Mouse (Mus musculus) mesoderm, embryonic 11.5 days (tissue): ENCODE results near the gene Fam166b.

ENCODE experiments used
- DNase-seq: peaks from one replicate; pipeline ENCODE4 v3.0.0-alpha.2; 2012; ENCODE audit warnings: low read depth, low spot score

Fam166b gene

GRCm38 (mm10) chr4:43428946-43429345 is at the start of gene Fam166b:
Fam166b (minus strand) TSS chr4:43429134.
- DNase-seq = no peak

DNA sequence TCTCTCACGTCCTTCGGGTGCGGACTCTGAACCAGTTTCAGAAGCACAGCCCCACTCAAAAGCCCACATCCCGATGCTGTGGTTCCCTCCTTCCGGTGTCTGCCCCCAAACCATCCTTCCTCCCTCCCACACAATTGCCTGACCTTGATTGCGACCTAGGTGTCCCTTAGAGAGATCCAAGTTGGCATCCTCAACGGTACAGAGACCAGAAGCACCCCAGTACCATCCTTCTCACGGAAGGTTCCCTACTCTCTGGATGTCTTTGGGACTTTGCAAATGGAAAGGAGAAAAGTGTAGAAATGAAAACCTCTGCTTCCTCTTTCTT is 49.6 kb upstream of the Fam166b start:
- no peak for DNase-seq

- peak; percentile 92 for DNase-seq
These were observed 49.1 kb upstream of the Fam166b start for GRCm38 (mm10) chr4:43477857-43478533.

DNA sequence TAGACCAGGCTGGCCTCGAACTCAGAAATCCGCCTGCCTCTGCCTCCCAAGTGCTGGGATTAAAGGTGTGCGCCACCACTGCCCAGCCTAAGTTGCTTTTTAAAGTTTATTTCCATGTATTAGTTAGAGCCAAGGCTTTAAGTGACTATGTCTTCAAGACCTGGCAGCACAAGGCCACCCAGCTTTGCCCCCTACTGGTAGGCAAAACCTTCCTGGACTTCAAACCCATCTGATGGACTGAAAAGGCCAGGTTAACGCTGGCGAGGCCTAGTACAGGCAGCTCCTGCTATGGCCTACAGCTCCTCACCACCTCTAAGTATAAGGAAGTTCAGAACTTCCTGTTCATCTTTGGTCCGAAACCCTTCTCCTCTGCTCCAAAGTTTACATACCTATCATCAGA is 47.7 kb upstream of the Fam166b start:
- DNase-seq = no peak

DNA sequence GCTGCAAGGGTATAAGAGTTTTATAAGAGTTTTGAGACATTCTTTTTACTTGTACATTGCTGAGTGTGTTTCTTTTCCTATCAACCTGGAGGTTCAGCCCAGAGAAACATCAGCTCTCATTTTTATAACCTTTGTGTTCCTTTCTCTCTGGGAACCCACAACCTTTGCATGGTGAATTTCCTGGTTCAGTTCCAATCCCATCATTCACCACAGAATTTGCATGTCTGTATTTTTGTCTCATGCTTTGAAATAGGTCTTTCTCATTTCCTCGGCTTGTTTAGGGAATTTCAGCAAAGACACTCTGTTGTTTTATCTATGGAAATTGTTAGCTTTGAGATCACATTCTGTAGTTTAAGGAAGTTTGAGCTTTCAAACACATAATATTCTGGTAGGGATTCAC is 44.7 kb upstream of the Fam166b start:
- no peak for DNase-seq

GRCm38 (mm10) chr4:43470301-43470700 is 41.4 kb upstream of the Fam166b start:
- no peak for DNase-seq

GRCm38 (mm10) chr4:43466872-43467271 is 37.9 kb upstream of the Fam166b start:
- DNase-seq = no peak

DNA sequence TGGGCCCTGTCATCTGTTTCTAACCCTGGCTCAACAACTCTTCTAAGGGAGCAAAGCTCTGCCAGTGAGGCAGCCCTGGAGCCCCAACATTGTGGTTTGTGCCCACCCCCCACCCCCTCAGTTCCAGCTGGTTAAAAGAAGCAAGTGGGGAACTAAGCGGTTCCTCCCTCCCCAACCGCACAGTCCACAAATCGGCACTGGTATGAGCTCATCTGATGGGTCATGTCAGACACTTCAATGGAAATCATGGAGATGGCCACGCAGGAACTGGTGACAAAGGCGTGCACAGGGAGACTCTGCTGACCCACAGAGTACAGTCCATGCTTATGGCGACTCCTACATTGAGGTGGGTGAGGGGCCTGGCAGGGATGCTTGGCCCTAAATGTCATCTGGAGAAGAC is 37.0 kb upstream of the Fam166b start:
- no peak for DNase-seq

DNA sequence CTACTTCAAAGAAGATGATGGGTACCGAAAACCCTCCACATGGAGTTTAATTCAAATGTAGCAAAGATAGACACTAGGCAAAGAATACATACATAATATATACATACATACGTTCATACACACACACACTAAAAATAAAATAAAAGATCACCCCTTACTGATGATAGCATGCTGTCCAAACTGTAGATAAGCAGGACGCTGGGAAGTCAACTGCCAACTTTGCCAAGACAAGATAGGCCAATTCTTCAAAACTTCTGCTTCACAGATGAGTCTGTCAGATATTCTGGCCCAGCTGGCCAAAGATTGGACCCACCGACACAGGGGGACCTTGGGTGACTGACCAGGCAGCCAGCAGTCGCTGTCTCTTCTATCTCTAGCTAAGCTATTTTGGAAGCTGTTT is 34.2 kb upstream of the Fam166b start:
- DNase-seq = no peak

DNA sequence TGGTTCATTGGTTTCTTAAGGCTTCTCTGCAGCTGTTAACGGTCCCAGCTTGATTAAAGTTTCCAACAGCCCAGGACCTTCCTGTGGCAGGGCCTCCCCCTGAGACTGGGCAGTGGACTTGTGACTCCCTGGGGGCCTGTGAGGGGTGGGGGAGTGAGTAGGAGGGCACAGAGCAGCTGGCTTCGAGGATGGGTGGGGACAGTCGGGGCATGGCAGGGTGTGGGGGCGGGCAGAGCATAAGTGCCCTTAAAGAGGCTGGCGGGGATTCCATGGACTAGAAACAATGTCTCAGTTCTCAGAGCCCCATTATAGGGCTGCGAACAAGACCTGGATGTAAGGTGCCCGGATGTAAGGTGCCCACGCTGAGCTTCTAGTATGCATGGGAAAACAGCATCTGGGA is 28.2 kb upstream of the Fam166b start:
- DNase-seq = no peak

DNA sequence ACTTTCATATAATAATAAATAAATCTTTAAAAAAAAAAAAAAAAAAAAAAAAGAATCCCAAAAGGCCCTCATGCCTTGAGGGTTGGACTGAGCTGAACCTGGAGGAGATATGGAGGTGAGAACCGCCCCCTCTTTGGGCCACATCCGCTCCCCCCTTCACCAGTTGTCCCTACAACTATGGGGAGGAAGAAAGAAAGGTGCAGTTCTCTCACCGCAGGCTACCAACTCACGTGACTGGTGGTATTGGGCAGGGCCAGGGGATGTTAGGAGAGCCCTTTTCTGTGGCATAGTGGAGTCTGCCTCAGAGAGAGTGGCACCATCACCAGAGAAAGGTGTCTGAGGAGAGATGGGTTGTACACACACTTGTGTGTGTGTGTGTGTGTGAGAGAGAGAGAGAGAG is 27.5 kb upstream of the Fam166b start:
- no peak for DNase-seq

- DNase-seq = no peak
These were observed 25.3 kb upstream of the Fam166b start, which contains the start of gene Cd72 for GRCm38 (mm10) chr4:43454041-43454836. Cd72 (minus strand) TSS chr4:43454628.

- no peak for DNase-seq
These were observed 24.5 kb upstream of the Fam166b start for GRCm38 (mm10) chr4:43453413-43453812.

DNA sequence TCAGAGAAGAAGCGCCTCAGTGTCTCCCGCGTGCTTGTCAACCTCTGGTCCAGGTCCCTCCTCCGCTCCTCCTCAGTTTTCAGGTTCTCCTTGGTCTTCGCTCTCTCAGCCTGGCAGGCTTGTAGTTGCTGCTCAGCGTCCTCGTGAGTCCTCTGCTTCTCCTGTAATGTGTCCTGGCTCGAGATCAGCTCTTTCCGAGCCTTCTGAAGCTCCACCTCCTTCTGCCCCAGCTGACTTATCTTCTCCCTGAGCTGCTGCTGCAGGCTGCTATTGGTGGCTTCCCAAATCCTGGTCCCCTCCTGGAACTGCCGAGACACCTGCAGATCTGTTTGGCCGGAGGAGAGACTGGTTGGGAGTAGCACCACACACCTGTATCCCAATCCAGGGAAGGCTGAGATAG is 23.4 kb upstream of the Fam166b start:
- no peak for DNase-seq

GRCm38 (mm10) chr4:43448554-43448953 is 19.6 kb upstream of the Fam166b start:
- DNase-seq = no peak

DNA sequence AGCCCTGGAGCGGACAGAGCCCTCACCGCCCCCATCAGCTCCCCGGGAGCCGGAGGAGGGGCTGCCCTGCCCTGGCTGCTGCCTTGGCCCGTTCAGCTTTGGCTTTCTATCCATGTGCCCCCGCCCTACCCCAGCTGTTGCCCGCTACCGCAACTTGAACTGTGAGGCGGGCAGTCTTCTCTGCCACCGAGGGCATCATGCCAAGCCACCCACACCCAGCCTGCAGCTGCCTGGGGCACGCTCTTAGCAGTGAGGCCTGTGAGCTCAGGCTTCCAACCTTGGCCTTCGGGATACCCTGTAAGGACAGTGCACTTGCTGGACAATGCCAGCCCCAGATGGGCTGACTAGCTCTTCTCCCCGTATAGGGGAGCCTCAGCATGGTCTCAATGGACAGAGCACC is 18.3 kb upstream of the Fam166b start:
- DNase-seq = no peak

- DNase-seq = peak; percentile 34
These were observed 14.6 kb upstream of the Fam166b start for GRCm38 (mm10) chr4:43443511-43443910.

GRCm38 (mm10) chr4:43442456-43443361 is 13.8 kb upstream of the Fam166b start:
- peak; percentile 82 for DNase-seq

- peak; percentile 100 for DNase-seq
These were observed 13.1 kb upstream of the Fam166b start for GRCm38 (mm10) chr4:43442044-43442443.

DNA sequence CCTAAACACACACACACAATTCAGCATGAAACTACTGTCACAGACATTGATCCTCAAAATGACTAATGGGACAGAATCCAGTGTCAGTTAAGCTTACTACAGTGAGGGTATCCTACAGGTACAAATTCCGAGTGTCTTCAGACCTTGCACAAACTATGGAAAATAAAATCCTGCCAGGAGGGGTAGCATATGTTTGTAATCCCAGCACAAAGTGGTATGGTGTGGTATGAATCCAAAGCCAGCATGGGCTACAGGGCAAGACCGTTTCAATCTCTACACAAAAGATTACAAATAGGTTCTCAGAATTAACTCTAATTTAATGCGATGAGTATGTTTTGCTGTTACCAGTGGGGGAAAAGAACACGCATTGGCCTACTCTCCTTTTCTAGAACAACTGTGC is 12.7 kb upstream of the Fam166b start, which contains the start of gene Tesk1:
TSS of gene Tesk1 (plus strand) at position 301 of the 400 bp plus-strand sequence.
- no peak for DNase-seq

GRCm38 (mm10) chr4:43432832-43433231 is 3.9 kb upstream of the Fam166b start:
- DNase-seq = no peak

DNA sequence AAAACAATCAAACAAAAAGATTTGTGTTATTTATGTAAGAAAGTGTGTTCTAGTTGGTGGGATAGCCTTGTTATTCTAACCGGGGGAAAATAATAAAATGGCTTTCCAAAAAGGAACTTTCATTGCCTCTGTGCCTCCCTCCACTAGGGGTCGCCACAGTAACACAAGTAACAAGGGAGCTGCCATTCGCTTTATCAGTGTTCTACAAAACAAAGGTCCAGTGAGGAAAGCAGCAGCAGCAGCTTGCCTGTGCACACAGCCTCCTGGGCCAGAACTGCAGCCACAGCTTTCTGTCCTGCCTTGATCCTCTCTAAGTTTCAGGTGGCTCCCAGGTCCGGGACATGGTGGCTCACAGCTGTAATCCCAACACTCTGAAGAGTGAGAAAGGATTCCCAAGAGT is 2.8 kb upstream of the Fam166b start:
- peak; percentile 93 for DNase-seq
